Mouse (Mus musculus): Measurements from ENCODE around the gene Cwc22.

The Cwc22 gene

DNA sequence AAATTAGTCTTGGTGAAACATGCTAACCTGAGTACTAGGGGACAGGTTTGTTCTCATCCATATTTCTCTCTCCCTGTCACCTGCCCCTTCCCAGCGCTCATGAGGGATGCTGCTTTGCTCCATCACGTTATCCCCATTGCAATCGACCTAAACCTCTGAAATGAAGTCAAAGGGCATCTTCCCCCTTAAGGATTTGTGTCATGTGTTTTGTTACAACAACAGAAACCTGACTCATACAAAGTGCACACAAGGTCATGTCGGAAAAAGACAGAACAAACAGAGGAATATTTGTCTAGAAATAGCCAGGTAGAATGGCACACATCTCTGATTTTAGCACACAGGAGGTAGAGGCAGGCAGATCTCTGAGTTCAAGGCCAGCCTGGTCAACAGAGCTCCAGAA lies 38.0 kb upstream of the Cwc22 start:
- TF ChIP-seq NANOG (IDR thresholded peaks at IDR 0.05; ENCODE audit: borderline replicate concordance, low read length): no peak
- no peak for TF ChIP-seq CTCF (conservative IDR thresholded peaks at IDR 0.05; ENCODE audit: low read length)
- H3K9me3 ChIP-seq (ENCODE audit: low read length): no peaks in the 10 kb centered on the region
- H3K4me1 ChIP-seq (replicated peaks; ENCODE audit: low read depth, low read length): no peaks in the 10 kb centered on the region
- no peak overlapping the region for H3K4me3 ChIP-seq (replicated peaks; ENCODE audit: low read length)
- H3K36me3 ChIP-seq (ENCODE audit: insufficient read depth, low read length): no peaks in the 10 kb centered on the region
- H3K27me3 ChIP-seq (ENCODE audit: insufficient read depth, low read length): no peaks in the 10 kb centered on the region

DNA sequence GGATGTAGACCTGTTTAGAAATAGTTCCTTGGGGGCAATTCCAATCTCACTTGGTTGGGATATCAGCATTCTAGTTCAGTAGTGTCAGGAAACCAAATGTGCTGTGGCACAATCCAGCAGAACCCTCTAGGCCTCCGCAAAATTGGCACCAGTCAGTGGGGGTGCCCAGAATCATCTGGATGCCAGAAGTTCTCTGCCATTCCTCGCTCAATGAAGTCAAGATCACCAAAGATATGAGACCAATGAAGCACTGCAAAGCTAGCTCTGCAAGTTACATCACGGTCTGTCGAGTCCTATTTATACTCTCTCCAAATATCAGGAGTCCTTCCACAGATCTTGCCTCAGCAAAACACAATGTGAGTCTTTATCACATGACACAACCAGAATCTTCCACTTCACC lies 35.7 kb upstream of the Cwc22 start:
- no peaks in the 10 kb centered on the region for H3K4me1 ChIP-seq (replicated peaks; ENCODE audit: low read depth, low read length)
- H3K27me3 ChIP-seq (ENCODE audit: insufficient read depth, low read length): no peaks in the 10 kb centered on the region
- no peak overlapping the region for H3K4me3 ChIP-seq (replicated peaks; ENCODE audit: low read length)
- no peaks in the 10 kb centered on the region for H3K36me3 ChIP-seq (ENCODE audit: insufficient read depth, low read length)
- TF ChIP-seq CTCF (conservative IDR thresholded peaks at IDR 0.05; ENCODE audit: low read length): no peak
- no peak for TF ChIP-seq POU5F1 (IDR thresholded peaks at IDR 0.05; ENCODE audit: borderline replicate concordance, low read length)
- TF ChIP-seq NANOG (IDR thresholded peaks at IDR 0.05; ENCODE audit: borderline replicate concordance, low read length): no peak
- peaks cover 16% of the 10 kb centered on the region for H3K9me3 ChIP-seq (ENCODE audit: low read length)

DNA sequence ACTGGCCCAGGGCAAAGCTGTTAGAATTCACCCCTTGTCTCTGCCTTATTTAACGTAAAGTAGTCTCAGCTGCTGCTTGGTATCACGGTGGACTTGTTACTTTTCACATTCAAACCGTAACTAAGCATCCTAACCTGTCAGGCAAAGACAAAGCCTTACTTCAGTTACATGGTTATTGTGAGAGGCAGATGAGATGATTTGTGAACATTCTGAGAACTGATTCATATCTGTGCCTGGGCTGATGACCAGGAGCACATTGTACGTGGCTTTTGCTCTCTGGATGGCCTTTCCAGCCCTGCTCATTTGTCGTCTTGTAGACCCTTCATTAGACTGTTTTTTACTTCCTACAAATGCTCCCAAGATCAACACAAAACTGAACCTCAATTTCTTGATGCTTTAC lies 34.5 kb upstream of the Cwc22 start:
- H3K9me3 ChIP-seq (ENCODE audit: low read length): peaks cover 20% of the 10 kb centered on the region
- H3K4me3 ChIP-seq (replicated peaks; ENCODE audit: low read length): no peak overlapping the region
- TF ChIP-seq NANOG (IDR thresholded peaks at IDR 0.05; ENCODE audit: borderline replicate concordance, low read length) (no peak), POU5F1 (IDR thresholded peaks at IDR 0.05; ENCODE audit: borderline replicate concordance, low read length) (no peak), CTCF (conservative IDR thresholded peaks at IDR 0.05; ENCODE audit: low read length) (no peak)
- no peaks in the 10 kb centered on the region for H3K4me1 ChIP-seq (replicated peaks; ENCODE audit: low read depth, low read length)
- H3K36me3 ChIP-seq (ENCODE audit: insufficient read depth, low read length): no peaks in the 10 kb centered on the region
- H3K27me3 ChIP-seq (ENCODE audit: insufficient read depth, low read length): no peaks in the 10 kb centered on the region

DNA sequence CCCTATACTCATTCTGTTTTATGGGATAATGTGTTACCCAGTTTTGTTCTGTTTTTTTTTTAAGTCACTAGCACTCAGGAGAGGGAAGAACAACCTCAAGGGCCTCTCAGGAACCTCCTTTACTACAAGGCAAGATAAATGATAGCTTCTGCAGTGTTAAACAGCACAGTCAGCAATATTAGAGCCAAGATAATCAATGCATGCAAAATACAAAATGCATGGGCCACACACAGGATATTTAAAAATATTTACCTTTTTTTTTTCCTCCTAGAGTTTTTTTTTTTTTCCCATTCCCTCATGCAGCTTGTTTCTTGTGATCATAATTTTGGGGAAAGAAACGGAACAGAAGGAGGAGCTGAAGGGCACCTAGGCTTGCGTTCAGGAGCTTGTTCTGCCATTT lies 33.3 kb upstream of the Cwc22 start:
- Histone ChIP-seq H3K36me3 (ENCODE audit: insufficient read depth, low read length) (no peaks in the 10 kb centered on the region), H3K4me3 (replicated peaks; ENCODE audit: low read length) (no peak overlapping the region), H3K9me3 (ENCODE audit: low read length) (peaks cover 20% of the 10 kb centered on the region), H3K4me1 (replicated peaks; ENCODE audit: low read depth, low read length) (no peaks in the 10 kb centered on the region), H3K27me3 (ENCODE audit: insufficient read depth, low read length) (no peaks in the 10 kb centered on the region)
- no peak for TF ChIP-seq POU5F1 (IDR thresholded peaks at IDR 0.05; ENCODE audit: borderline replicate concordance, low read length)
- no peak for TF ChIP-seq CTCF (conservative IDR thresholded peaks at IDR 0.05; ENCODE audit: low read length)
- TF ChIP-seq NANOG (IDR thresholded peaks at IDR 0.05; ENCODE audit: borderline replicate concordance, low read length): no peak

DNA sequence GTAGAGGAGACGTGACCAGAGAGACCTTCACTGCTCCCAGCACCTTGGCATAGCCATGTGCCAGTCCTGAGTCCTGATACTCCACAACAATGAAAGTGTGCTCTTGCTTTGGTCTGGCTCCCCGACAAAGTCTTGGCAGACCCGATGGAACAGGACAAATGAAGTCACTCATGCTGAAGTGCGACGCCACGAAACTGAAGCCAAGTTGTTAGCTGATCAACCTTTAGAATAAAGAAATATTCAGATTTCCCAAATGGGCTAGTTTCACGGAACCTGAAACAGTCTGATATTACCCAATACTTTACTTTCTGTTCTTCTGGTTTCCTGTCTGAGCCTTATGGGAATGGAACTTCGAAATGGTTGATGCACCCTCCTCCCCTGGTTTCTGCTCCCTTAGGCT lies 32.9 kb upstream of the Cwc22 start:
- H3K27me3 ChIP-seq (ENCODE audit: insufficient read depth, low read length): no peaks in the 10 kb centered on the region
- H3K4me1 ChIP-seq (replicated peaks; ENCODE audit: low read depth, low read length): no peaks in the 10 kb centered on the region
- peaks cover 20% of the 10 kb centered on the region for H3K9me3 ChIP-seq (ENCODE audit: low read length)
- H3K36me3 ChIP-seq (ENCODE audit: insufficient read depth, low read length): no peaks in the 10 kb centered on the region
- no peak for TF ChIP-seq CTCF (conservative IDR thresholded peaks at IDR 0.05; ENCODE audit: low read length)
- no peak for TF ChIP-seq POU5F1 (IDR thresholded peaks at IDR 0.05; ENCODE audit: borderline replicate concordance, low read length)
- TF ChIP-seq NANOG (IDR thresholded peaks at IDR 0.05; ENCODE audit: borderline replicate concordance, low read length): no peak
- H3K4me3 ChIP-seq (replicated peaks; ENCODE audit: low read length): no peak overlapping the region

DNA sequence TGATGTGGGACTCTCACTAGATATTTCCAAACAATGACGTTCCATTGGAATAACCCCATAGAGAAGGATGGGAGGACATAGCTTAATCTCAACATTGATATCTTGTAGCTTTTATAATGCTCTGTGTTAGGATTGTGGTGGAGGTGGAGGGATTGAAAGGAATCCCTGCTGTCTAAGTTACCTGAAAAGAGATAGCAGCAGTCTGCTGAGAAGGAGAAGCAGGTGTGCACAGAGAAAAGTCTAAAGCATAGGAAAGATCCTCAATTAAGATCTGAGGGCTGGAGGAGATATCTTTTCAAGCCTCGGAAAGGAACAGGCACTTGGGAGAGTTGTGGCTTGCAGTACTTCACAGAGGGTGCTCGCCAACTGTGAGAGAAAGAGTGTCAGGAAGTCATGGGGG lies 32.1 kb upstream of the Cwc22 start:
- H3K4me3 ChIP-seq (replicated peaks; ENCODE audit: low read length): no peak overlapping the region
- H3K27me3 ChIP-seq (ENCODE audit: insufficient read depth, low read length): no peaks in the 10 kb centered on the region
- TF ChIP-seq CTCF (conservative IDR thresholded peaks at IDR 0.05; ENCODE audit: low read length): no peak
- no peak for TF ChIP-seq NANOG (IDR thresholded peaks at IDR 0.05; ENCODE audit: borderline replicate concordance, low read length)
- no peak for TF ChIP-seq POU5F1 (IDR thresholded peaks at IDR 0.05; ENCODE audit: borderline replicate concordance, low read length)

DNA sequence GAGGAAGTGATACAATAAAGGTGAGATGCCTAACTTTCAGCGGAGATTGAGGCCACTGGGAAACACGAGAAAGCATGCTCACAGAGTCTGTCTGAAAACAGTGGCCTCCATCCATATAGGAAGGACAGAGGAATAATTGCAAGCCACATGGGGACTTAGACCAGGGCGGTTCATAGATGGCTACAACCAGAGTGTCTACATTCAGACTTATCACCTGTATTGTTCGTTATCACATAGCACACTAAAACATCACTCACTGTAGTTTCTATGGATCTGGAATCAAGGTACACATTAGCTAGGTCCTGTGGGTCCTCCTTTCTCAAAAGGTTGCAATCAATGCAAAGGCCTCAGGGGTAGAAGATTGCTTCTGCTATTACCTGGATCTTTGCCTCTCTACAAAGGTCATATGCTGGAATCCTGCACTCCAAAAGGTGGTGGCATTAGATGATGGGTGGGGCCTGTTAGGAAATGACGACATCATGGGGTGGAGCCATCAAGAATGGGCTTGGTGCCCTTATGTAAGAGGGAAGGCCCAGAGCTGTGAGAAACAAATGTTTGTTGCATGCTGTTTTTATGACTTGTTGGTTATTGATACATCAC lies 30.2 kb upstream of the Cwc22 start:
- peaks cover 20% of the 10 kb centered on the region for H3K9me3 ChIP-seq (ENCODE audit: low read length)
- H3K4me3 ChIP-seq (replicated peaks; ENCODE audit: low read length): no peak overlapping the region
- no peaks in the 10 kb centered on the region for H3K36me3 ChIP-seq (ENCODE audit: insufficient read depth, low read length)
- H3K27me3 ChIP-seq (ENCODE audit: insufficient read depth, low read length): no peaks in the 10 kb centered on the region
- TF ChIP-seq NANOG (IDR thresholded peaks at IDR 0.05; ENCODE audit: borderline replicate concordance, low read length): no peak
- no peaks in the 10 kb centered on the region for H3K4me1 ChIP-seq (replicated peaks; ENCODE audit: low read depth, low read length)

More for the DNA sequence above, 32.1 kb upstream of the Cwc22 start:
- Histone ChIP-seq H3K9me3 (ENCODE audit: low read length) (peaks cover 20% of the 10 kb centered on the region), H3K4me1 (replicated peaks; ENCODE audit: low read depth, low read length) (no peaks in the 10 kb centered on the region), H3K36me3 (ENCODE audit: insufficient read depth, low read length) (no peaks in the 10 kb centered on the region)

DNA sequence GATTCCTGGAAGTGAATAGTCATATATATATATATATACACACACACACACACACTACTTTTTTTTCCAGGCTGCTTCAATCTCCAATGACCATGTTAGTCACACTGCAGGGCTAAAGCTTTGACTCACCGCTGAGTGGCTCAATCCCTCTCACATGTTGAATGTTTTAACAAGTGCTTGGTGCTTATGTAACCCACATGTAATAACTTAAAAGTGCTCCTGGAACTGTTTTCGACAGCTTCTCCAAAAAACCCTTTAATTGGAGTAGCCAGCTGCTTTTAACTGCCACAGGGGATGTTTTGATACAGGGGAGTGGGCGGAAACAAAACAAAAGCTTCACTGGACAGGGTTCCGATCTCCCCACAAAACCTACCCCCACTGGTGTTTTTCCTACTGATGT lies 29.4 kb upstream of the Cwc22 start:
- Histone ChIP-seq H3K9me3 (ENCODE audit: low read length) (peaks cover 22% of the 10 kb centered on the region), H3K27me3 (ENCODE audit: insufficient read depth, low read length) (no peaks in the 10 kb centered on the region), H3K36me3 (ENCODE audit: insufficient read depth, low read length) (no peaks in the 10 kb centered on the region), H3K4me3 (replicated peaks; ENCODE audit: low read length) (no peak overlapping the region), H3K4me1 (replicated peaks; ENCODE audit: low read depth, low read length) (no peaks in the 10 kb centered on the region)
- no peak for TF ChIP-seq POU5F1 (IDR thresholded peaks at IDR 0.05; ENCODE audit: borderline replicate concordance, low read length)
- no peak for TF ChIP-seq CTCF (conservative IDR thresholded peaks at IDR 0.05; ENCODE audit: low read length)
- TF ChIP-seq NANOG (IDR thresholded peaks at IDR 0.05; ENCODE audit: borderline replicate concordance, low read length): no peak

DNA sequence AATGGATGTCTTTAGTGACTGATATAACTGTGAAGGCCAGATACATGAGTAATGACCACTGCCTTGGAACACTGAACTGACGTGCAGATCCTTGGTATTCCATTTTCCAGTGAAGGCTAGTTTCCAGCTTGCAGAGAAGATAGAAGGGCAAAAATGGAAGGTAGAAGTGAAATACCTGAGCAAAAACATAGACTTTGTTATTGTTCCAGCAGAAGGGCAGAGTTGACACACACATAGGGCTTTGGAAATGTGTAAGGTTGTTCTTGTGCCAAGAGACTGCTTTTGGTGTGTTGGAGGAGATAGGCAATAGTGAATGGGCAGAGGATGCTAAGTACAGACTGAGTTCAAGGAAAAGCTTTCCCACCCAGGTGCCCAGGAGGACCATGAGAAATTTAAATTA lies 28.8 kb upstream of the Cwc22 start:
- TF ChIP-seq CTCF (conservative IDR thresholded peaks at IDR 0.05; ENCODE audit: low read length): no peak
- TF ChIP-seq NANOG (IDR thresholded peaks at IDR 0.05; ENCODE audit: borderline replicate concordance, low read length): no peak
- TF ChIP-seq POU5F1 (IDR thresholded peaks at IDR 0.05; ENCODE audit: borderline replicate concordance, low read length): no peak
- Histone ChIP-seq H3K27me3 (ENCODE audit: insufficient read depth, low read length) (no peaks in the 10 kb centered on the region), H3K36me3 (ENCODE audit: insufficient read depth, low read length) (no peaks in the 10 kb centered on the region)

More for the DNA sequence above, 28.8 kb upstream of the Cwc22 start:
- no peak overlapping the region for H3K4me3 ChIP-seq (replicated peaks; ENCODE audit: low read length)
- H3K9me3 ChIP-seq (ENCODE audit: low read length): peaks cover 28% of the 10 kb centered on the region
- no peaks in the 10 kb centered on the region for H3K4me1 ChIP-seq (replicated peaks; ENCODE audit: low read depth, low read length)
